Mouse (Mus musculus): ENCODE measurements around the gene Ovol3.
"Not testable (repeated sequence)": the region's sequence is repeated elsewhere in the genome, so short reads cannot be mapped to it uniquely, and the experiment has no call there.

Gene Ovol3

DNA sequence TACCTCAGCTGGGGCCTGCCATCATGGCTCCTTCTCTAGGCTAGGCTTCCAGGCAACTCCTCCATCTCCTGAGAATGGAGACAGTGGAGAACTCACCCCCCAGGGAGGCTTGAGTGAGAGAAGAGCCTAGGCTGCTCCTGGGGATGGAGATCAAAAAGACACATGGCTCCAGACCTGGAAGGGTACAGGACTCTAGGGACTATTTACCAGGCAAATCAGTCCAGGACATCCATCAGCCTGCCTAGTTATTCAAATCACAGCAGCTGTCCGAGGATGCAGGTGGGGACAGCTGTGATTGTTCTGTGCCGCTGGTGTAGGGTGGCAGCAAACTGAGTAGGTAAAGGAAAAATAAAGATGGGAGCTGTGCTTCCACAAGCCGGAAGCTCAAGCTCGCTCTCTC, at the start of gene Ovol3:
TSS of gene Ovol3 (minus strand) at position 101 of the 400 bp plus-strand sequence.
- DNase-seq (ENCODE audit: low spot score in 2 of 2) = no peak

DNA sequence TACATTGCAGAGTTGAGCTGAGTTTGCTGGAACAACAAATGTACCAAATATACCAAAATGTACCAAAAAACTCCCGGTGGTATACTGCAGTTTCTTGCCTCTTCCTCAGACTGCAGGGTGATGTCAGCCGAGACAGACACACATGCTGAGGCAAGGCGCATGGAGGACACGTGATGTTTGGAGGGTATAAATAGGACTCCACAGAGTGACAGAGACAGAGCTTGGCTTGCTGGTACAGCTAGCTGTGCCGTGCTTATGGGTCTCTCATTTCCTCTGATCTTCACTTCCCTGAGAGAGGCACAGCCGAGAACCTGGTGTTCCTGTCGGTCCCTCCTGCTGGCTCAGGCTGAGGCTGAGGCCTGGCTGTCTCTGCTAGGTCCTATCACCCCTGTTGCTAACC, 47.2 kb upstream of the Ovol3 start:
- no peak for DNase-seq (ENCODE audit: low spot score in 2 of 2)

DNA sequence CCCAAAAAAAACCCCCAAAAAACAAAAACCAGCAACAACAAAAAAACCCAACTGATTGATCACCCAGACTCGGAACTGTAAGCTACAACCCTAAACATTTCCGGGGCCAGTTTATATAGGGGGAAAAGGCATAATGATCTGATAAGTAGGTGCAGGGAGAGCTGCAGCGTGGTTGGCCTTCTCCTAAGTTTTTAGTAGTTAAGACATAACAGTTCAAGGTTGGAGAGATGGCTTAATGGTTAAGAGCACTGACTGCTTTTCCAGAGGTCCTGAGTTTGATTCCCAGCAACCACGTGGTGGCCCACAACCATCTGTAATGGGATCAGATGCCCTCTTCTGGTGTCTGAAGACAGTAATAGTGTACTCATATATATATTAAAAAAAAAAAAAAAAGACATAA, 46.0 kb upstream of the Ovol3 start:
- DNase-seq (ENCODE audit: low spot score in 2 of 2) = no peak

DNA sequence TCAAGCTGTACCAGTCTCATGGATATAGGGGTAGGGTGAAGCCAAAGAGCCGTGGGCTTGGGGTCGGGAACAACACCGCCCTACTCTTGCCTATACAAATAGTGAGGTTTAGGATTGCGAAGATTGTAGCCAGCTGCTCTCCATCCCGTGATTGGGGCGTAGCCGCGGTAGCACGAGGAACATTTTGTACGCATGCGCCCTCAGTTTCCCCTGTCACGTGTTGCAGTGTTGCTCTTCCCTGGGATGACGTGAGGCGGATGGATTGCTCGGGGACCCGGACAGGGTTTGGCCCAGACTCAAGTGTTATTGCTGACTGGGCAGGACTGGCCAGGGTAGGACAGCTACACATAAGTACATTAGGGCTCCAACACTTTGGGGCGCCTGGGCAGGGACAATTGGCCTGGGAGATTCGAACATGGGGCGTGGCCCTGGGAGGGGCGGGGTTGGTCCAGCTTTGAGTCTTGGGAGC, 45.2 kb upstream of the Ovol3 start:
- DNase-seq (ENCODE audit: low spot score in 2 of 2) = peak; percentile 80 to 89

DNA sequence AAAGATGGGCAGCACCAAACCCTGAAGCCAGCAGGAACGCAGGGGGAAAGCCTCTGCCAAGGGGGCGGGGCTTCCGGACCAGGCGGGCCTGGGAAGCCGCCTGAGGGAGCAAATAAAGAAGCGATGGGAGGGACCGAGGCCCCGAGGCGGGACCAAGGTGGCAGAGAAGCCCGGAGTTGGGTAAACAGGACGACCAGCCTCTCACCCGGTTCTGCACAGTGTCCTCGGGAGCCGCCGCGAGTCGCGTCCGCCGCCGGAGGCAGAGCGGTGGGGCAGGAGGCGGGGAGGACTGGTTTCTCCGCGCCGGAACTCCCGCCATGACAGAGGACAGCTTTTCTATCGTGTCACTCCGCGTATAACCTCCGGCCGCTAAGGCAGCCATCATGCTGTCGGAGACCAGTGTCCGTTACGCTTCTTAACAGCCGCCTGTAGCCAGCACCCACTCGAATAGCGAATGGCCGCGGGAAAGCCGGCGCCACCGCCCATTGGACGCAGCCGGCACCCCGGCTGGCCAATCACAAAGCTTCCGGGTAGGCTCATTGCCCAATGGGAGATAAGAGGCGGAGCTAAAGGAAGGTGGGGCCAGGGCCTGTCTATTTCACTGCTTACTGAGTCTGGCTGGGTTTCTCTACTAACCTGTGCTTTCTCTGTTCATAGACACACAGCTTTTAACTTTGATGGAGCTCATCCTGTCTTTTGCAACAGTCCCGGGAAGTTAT, 44.6 kb upstream of the Ovol3 start, which contains the start of the genes Thap8 and Wdr62:
TSS of gene Thap8 (plus strand) at position 144 of the 719 bp plus-strand sequence.
TSS of gene Wdr62 (minus strand) at position 469 of the 719 bp plus-strand sequence.
- DNase-seq (ENCODE audit: low spot score in 2 of 2) = peak; percentile 85 to 92

DNA sequence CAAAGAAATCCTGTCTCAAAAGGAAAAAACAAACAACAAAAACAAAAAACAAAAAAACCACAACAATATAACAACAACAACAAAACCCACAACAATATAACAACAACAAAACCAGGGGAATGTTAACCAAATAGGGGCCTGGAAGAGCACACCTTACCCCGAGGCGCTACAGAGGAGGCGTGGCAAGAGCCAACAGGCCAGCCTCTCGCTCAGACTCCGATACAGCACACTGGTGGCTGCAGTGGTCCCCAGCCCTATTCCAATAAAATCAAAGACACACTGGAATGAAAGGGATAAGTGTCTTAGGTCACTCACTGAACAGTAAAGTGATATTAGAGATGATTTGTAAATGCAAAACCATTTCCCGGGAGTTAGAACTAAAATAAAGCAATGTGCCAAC, 44.0 kb upstream of the Ovol3 start:
- DNase-seq (ENCODE audit: low spot score in 2 of 2) = no peak

DNA sequence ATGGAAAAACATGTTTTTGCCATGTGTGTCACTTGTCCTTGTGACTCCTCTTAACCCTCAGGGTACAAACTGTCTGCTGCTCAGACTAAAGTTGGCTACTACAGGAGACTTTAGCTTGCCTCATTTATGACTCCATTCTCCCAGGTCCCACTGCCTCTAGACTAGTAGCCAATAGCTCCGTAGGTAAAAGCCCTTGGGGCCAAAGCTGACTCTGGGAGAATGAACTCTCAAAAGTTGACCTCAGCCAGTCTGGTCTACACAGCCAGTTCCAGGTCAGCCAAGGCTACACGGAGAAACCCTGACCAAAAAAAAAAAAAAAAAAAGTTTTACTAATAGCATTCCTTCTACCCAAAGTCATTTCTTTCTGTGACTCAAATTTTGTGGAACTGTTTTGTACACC, 43.4 kb upstream of the Ovol3 start:
- DNase-seq (ENCODE audit: low spot score in 2 of 2) = no peak

DNA sequence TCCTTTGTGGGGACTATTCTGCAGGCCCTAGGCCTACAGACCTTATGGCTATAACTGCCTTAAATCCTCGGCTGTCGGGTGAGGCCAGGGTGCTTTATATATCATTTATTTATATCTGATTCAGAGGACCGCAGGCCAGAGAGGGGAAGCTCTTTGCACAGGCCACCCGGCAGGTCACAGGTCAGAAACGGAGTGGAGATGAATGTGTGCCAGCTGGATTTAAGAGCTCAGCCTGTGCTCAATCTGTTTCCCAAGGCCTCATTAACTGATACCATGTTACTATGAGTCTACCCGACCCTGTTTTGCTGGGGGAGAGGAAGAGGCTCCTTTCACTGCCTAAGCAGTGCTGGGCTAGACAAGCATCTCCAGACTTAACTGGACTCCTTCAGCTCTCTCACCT, 38.9 kb upstream of the Ovol3 start:
- DNase-seq (ENCODE audit: low spot score in 2 of 2) = no peak

DNA sequence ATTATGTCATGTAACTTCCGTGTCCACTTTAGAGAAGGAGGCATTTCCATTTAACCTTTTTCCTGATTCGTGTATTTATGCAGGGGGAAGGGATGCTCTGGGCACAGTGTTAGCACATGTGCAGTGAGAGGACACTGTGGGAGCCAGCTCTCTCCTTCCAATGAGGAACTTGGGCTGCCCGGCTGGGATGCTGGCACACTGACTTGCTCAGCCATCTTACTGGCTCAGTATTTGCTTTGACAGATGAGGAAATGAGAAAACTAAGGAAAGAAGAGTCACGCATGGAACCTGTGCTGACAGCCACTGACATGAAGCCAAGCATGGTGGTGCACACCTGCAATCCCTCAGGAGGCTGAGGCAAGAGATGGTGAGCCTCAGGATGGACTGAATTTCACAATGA, 34.1 kb upstream of the Ovol3 start:
- DNase-seq (ENCODE audit: low spot score in 2 of 2) = no peak

DNA sequence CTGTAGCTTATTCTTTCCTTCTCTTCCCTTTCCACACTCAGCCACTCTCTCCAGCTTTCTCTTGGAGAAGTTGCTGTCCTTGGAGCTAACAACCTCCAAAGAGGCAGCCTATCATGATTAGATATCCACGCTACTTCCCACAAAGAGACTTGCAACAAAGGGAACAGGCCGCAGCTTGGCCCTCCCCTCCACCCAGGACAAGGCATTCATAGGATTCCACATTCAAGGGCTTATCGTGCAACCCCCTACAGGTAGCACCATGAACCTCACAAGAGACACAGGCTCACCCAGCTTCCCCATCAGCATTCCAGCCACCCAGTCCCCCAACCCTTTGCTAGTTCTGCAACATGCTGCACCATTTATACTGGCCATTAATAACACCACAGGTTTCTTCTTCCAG, 31.3 kb upstream of the Ovol3 start:
- DNase-seq (ENCODE audit: low spot score in 2 of 2) = no peak

DNA sequence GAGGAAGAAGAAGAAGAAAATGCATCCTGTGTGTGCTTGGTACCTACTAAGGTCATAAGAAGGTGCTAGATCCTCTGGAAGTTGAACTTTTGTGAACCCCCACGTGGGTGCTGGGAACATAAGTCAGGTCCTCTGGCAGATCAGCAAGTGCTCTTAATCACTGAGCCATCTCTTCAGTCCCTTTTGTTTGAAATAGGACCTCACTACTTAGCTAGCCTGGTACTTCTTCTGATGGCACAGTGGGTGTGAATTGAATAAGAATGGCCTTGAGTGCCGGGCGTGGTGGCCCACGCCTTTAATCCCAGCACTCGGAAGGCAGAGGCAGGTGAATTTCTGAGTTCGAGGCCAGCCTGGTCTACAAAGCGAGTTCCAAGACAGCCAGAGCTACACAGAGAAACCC, 30.4 kb upstream of the Ovol3 start:
- no peak for DNase-seq (ENCODE audit: low spot score in 2 of 2)

DNA sequence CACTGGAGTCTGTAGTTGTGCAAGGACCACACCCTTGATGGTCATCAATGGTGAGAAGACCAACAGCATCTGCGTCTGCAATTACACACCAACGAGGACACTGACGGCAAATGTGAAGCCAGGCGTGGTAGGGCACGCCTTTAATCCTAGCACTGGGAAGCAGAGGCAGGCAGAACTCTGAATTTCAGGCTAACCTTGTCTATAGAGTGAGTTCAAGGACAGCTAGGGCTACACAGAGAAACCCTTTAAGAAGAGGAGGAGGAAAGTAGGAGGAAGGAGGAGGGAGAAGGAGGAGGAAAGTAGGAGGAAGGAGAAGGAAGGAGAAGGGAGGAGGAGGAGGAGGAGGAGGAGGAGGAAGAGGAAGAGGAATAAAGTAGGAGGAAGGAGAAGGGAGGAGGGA, 30.0 kb upstream of the Ovol3 start:
- DNase-seq (ENCODE audit: low spot score in 2 of 2) = no peak

DNA sequence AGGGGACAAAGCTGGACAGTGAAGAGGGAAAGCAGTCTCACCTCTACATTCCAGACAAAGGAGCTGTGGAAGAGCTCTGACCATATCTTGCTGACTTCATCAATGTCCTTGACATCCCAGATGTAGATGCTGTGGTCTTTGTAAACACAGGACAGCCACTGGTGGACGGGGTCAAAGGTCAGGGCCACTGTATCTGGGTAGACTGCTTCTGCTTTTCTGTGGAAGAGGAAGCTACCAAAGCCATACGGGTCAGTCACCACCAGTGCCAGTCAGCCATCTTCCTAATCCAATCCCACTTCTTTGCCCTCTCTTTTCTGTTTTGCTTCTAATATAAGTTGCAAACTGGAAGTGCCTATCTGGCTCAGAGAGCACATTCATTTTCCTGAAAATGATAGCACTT, 29.5 kb upstream of the Ovol3 start:
- DNase-seq (ENCODE audit: low spot score in 2 of 2) = no peak

DNA sequence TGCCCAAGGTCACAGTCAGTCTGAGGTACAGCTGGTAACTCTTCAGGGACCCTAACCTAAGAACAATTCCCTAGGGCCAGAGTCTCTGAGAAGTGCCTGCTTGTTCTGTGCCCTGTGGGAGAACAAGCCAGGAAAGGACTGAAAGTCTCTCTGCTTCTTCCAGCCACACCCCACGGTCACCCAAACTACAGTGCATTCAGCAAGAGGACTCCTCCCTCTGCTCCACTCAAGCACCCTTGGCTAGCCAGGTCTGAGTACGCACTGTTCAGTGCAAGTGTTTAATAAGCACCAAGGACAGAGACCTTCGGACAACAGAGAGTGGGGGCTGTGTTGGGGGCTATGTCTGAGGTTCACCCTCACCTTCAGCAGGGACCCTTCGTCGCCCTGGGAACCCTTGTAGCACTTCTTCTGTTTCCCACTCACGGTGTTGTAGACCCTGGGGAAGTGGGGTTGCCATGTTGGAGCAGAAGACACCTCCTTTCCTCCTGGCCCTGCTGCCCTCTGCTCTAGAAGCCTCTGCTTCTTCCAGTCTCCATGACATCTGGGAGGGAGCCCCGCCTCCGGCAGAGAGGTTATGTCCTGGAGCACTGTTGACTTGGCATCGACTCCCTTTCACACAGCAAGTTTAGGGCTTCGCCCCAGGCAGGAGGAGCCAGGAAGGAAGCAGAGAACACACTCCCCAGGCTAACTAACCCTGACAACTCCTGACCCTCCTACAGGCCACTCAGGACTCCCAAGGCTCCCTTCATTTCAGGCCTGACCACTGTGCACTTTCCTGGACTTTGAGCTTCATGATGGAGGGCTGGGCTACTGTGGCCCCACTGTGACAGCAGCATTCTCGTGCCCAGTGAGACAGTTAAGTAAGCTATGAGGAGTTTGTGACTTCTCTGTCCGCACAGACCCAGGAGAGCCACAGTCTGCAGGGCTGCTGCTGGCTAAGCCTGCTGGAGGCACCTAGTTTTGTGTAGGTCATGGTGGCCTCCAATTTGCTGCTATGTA, 16.7 kb upstream of the Ovol3 start:
- peak; percentile 30 to 73 for DNase-seq (ENCODE audit: low spot score in 2 of 2)

DNA sequence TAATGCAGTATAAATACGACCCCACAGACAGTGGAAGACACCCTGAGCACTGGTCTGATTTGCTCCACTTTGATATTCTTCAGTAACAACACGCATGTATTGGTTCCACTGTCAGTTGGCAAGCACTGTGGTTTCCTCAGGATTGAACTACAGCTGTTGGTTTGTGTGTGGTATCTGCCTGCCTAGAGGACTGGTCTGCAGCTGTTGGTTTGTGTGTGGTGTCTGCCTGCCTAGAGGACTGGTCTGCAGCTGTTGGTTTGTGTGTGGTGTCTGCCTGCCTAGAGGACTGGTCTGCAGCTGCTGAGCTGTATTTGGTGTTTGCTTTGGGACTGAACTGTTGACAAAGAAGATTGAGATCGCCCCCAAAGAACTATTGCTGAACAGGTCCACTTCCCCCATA, 1.8 kb upstream of the Ovol3 start:
- not testable (repeated sequence) for DNase-seq (ENCODE audit: low spot score in 2 of 2)

DNA sequence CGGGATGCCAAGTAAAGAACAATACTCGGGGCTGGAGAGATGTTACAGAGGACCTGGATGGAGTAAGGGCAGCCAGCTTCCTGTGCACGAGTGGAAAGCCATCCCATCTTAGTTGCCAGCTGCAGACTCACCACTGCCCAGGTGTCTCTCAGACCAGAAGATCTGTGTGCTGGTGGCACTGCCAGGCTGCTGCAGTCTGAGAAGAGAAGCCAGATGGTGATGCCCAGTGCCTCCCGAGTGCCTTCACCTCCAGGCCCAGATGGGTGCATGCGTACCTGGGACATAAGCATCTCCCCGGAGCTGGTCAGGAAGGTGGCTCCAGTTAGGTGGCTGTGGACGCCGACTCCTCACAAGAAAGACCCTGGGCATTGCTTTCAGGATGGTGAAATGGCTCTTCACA, 434 bp downstream of the Ovol3 start:
- no peak for DNase-seq (ENCODE audit: low spot score in 2 of 2)

DNA sequence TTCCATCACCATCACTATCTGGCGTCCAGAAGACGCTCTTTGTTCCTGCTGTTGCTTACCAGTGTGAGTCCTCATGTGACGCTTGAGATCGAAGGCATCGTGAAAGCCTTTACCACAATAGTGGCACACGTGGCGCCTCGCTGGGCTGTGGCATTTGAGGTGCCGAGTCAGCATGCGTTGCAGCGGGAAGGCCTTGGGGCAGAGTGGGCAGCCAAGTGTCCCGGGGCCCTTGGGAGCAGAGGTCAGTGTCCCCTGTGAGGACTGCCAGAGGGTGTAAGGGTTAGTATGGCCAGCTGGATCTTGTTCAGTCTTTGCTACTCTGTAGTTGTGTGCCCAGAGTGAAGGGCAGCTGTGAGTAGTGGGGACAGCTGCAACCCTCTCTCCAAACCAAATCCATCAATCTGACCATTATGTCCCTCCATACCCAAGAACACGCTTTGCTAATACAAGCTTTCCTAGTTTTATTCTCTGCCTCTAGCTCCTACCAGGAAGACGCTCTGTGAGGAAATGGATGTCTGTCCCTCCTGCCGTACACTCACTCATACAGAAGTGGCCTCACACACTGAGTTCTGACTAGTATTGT, 1.2 kb downstream of the Ovol3 start:
- no peak for DNase-seq (ENCODE audit: low spot score in 2 of 2)

DNA sequence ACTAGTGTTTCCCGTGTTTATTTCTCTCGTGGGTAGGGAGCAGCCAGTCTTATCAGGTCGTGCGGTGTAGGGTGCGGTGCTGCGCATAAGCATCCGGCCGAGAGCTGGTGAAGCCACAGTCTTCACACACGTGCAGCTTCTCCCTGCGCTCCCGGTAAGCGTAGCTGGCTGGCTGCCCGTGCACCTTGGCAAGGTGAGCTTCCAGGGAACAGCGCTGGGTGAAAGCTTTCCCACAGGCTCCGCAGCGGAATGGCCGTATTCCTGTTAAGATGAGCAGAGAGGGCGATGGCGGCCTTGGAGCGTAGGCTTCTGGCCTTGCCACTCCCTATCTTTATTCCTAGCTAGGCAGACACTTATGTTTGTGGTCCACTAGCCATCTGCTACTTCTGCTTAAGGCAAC, 2.1 kb downstream of the Ovol3 start:
- DNase-seq (ENCODE audit: low spot score in 2 of 2) = no peak

DNA sequence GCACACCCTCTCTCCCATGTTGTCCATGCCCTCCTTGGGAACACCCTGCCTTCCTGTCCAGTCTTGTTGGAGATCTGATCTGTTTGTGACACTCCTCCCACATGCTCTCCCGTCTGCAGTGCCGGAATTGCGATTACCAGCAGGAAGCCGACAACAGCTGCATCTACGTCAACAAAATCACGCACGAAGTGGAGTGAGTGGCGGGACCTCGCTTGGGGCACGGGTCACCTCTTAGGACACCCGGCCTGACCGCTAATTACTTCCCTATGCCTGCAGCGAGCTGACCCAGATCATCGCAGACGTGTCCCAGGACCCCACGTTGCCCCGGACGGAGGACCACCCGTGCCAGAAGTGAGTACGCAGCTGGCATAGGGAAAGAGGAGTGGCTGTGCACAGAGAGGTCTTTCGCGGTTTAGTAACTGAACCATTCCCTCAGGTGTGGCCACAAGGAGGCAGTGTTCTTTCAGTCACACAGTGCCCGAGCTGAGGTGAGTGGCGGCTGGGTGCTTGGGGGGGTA, 2.8 kb downstream of the Ovol3 start:
- DNase-seq (ENCODE audit: low spot score in 2 of 2) = peak; percentile 32 to 60

DNA sequence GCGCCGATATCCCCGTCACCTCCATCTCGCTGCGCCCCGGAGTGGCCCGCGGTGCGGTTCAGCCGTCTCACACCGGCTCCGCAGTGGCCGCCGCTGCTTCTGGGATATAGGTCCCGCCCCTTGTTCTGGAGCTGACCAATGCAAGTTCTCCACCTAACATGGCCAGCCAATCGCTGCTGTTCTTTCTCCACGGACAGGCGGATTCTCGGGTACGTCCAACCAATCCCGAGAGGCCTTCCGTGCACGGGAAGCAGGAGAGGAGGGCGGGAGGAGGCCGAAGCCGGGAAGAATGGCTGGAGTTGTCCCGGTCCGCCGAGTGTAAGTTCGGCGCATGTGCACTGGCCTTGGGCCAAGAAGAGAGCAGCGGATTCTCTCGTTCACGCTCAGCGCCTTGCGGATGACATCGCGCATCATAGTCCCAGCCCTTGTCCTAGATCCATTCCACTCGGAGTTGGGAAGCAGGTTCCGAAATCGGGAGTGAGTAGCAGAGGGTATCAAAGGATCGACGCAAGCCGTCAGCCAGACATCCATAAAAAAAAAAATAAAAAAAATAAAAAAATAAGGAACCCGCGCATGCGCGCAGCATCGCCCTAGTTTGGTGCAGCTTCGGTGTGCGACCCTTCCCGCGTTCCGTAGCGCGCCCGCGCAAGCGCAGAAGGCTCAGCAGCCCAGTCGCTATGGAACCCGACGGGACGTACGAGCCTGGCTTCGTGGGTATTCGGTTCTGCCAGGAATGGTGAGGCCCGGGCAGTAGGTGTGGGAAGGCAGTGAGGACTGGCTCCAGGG, 3.7 kb downstream of the Ovol3 start, which contains the start of the genes Polr2i and Tbcb:
TSS of gene Polr2i (plus strand) at position 280 of the 786 bp plus-strand sequence.
TSS of gene Tbcb (minus strand) at position 604 of the 786 bp plus-strand sequence.
- DNase-seq (ENCODE audit: low spot score in 2 of 2) = peak; percentile 94 to 98

DNA sequence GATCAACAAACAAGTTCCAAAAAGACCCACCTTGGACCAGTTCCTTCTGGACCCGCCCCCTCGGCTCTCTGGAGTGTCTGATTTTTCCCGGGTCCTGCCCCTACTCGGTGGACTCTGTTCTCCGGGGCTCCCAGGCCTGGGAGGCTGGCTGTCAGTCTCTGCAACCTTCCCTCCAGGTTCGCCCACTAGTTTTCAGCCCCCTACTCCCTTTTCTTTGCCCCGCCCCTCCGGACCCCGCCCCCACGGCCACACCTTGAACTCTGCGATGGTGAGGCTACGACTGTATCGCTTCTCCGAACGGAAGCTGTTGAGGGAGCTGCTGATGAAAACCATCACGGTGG, 4.2 kb downstream of the Ovol3 start:
- DNase-seq (ENCODE audit: low spot score in 2 of 2) = no peak

All from urinary bladder, postnatal 36 days (tissue).